In genomic region chr10:128148789-128149365, GRCm38 (mm10) we compare ENCODE assay signal across 8 mouse cellular contexts. TPM values are rescaled to one million over a fixed set of nuclear protein-coding genes. Genes with fewer than 3 reads are reported as not detected.
DNase-seq lines count a peak whose midpoint lies in the region; ATAC-seq and TF ChIP-seq lines count a peak whose summit lies in the region.
"Had no signal": no experiment of that assay in that cellular context is flagged by ENCODE, and none has a peak within 500 bp of the region (broad histone marks: within the 10 kb centered on the region; RNA-seq: fewer than 3 reads in every experiment).

No protein-coding gene starts in this region.

- H3K27me3 ChIP-seq in embryonic facial prominence, embryonic 15.5 days: no peaks in the 10 kb centered on the region
- no peaks in the 10 kb centered on the region for H3K27me3 ChIP-seq in small intestine, adult 2 months (ENCODE audit: control insufficient read depth, insufficient read depth, low read length)
- H3K27me3 ChIP-seq: hindbrain, embryonic 15.5 days had no signal

- H3K9ac ChIP-seq in embryonic facial prominence, embryonic 15.5 days: no peak overlapping the region
- H3K9ac ChIP-seq: hindbrain, embryonic 15.5 days had no signal

- TF ChIP-seq POLR2A in small intestine, adult 2 months (IDR thresholded peaks at IDR 0.05; ENCODE audit: low read depth, low read length): no peak

- peaks cover 28% of the 10 kb centered on the region for H3K4me1 ChIP-seq in embryonic facial prominence, embryonic 15.5 days
- peaks cover 5% of the 10 kb centered on the region; the same call in 1 of the 2 replicates for H3K4me1 ChIP-seq in small intestine, adult 2 months (ENCODE audit: control insufficient read depth, insufficient read depth, insufficient read length, low read length)
- H3K4me1 ChIP-seq: hindbrain, embryonic 15.5 days had no signal

- ATAC-seq in embryonic facial prominence, embryonic 15.5 days (ENCODE audit: insufficient number of reproducible peaks, low FRiP score, low TSS enrichment, low read depth): no peak

- peaks cover 23% of the 10 kb centered on the region for H3K36me3 ChIP-seq in embryonic facial prominence, embryonic 15.5 days
- no peaks in the 10 kb centered on the region for H3K36me3 ChIP-seq in small intestine, adult 2 months (ENCODE audit: control insufficient read depth, insufficient read depth, low read length)
- H3K36me3 ChIP-seq: hindbrain, embryonic 15.5 days had no signal

- TF ChIP-seq CTCF in left cerebral cortex, adult 2 months (IDR thresholded peaks at IDR 0.05): no peak
- TF ChIP-seq CTCF in small intestine, adult 2 months (IDR thresholded peaks at IDR 0.05; ENCODE audit: extremely low read depth, insufficient read length, insufficient replicate concordance, low read depth, low read length): no peak

- no peak for DNase-seq in left cerebral cortex, adult 2 months (ENCODE audit: extremely low spot score in 1 of 2, low spot score in 2 of 2)
- no peak for DNase-seq in left cerebral cortex, adult 8-10 months (ENCODE audit: low spot score in 2 of 2)
- peak; percentile 35 for DNase-seq in heart, postnatal 4 days
- no peak for DNase-seq in right cerebral cortex, postnatal 4 days
- DNase-seq in ovary, postnatal 36 days (ENCODE audit: low spot score): no peak

- H3K4me2 ChIP-seq in embryonic facial prominence, embryonic 15.5 days (replicated peaks): no peak overlapping the region
- H3K4me2 ChIP-seq: hindbrain, embryonic 15.5 days had no signal

- intact Hi-C loops in left cerebral cortex, adult 2 months (cut with DNase I): no loop called here

- peak overlapping the region; percentile 47; the same call in 1 of the 2 replicates for H3K27ac ChIP-seq in left cerebral cortex, adult 2 months
- H3K27ac ChIP-seq in embryonic facial prominence, embryonic 15.5 days (replicated peaks): peak overlapping the region; percentile 83
- peak overlapping the region; percentile 48; the same call in 1 of the 2 replicates for H3K27ac ChIP-seq in small intestine, adult 2 months (ENCODE audit: insufficient read depth, low read depth, low read length)
- H3K27ac ChIP-seq: hindbrain, embryonic 15.5 days had no signal

- whole genome bisulfite sequencing in embryonic facial prominence, embryonic 15.5 days: 82% methylated on average over 5 of the region's 5 CpGs
- WGBS in small intestine, adult 2 months: 79% methylated on average over 5 of the region's 5 CpGs

- no peak overlapping the region for H3K4me3 ChIP-seq in left cerebral cortex, adult 2 months
- no peak overlapping the region for H3K4me3 ChIP-seq in embryonic facial prominence, embryonic 15.5 days (replicated peaks)
- no peak overlapping the region for H3K4me3 ChIP-seq in small intestine, adult 2 months (ENCODE audit: low read depth, low read length)
- H3K4me3 ChIP-seq: hindbrain, embryonic 15.5 days had no signal

- no peaks in the 10 kb centered on the region for H3K9me3 ChIP-seq in embryonic facial prominence, embryonic 15.5 days (replicated peaks)
- H3K9me3 ChIP-seq: hindbrain, embryonic 15.5 days had no signal

RNA-seq across cellular contexts. Expression of gene Rbms2, which starts 31.2 kb away (rescaled TPM):
- 10 to 100 TPM; 15.6 to 16.4 TPM for total RNA-seq in left cerebral cortex, adult 2 months (2021)
- total RNA-seq in left cerebral cortex, adult 8-10 months (2022): 10 to 100 TPM; 14.3 to 18.7 (median 17.1) TPM
- polyA plus RNA-seq in embryonic facial prominence, embryonic 15.5 days (2015; fragmentation: Nextera tagmentation; extraction: Ambion mirVana): 40.1 and 41.6 TPM in 2 replicates
- total RNA-seq in heart, postnatal 4 days (2021): 10 to 100 TPM; 95.9 to 97.3 TPM
- 20.8 and 34.9 TPM in 2 replicates for polyA plus RNA-seq in small intestine, adult 2 months (2012; rRNA removed)

RNA-seq across cellular contexts. Expression of gene Gls2, which starts 45.4 kb away (rescaled TPM):
- 10 to 100 TPM; 36.2 to 37.1 TPM for total RNA-seq in left cerebral cortex, adult 2 months (2021)
- total RNA-seq in left cerebral cortex, adult 8-10 months (2022): 10 to 100 TPM; 32.6 to 36.0 (median 34.0) TPM
- polyA plus RNA-seq in embryonic facial prominence, embryonic 15.5 days (2015; fragmentation: Nextera tagmentation; extraction: Ambion mirVana): 2.0 and 2.5 TPM in 2 replicates
- 1 to 10 TPM in 1 of 2 experiments, under 1 TPM in 1; 0.48 to 1.2 TPM for total RNA-seq in heart, postnatal 4 days (2021)
- 7.5 and 28.7 TPM in 2 replicates for polyA plus RNA-seq in small intestine, adult 2 months (2012; rRNA removed)

RNA-seq across cellular contexts. Expression of gene Baz2a, which starts 57.5 kb away (rescaled TPM):
- 10 to 100 TPM; 42.2 to 45.1 TPM for total RNA-seq in left cerebral cortex, adult 2 months (2021)
- 10 to 100 TPM; 36.4 to 39.1 (median 38.4) TPM for total RNA-seq in left cerebral cortex, adult 8-10 months (2022)
- 11.0 and 12.2 TPM in 2 replicates for polyA plus RNA-seq in embryonic facial prominence, embryonic 15.5 days (2015; fragmentation: Nextera tagmentation; extraction: Ambion mirVana)
- 10 to 100 TPM; 28.0 to 30.0 TPM for total RNA-seq in heart, postnatal 4 days (2021)
- polyA plus RNA-seq in small intestine, adult 2 months (2012; rRNA removed): 14.1 and 30.8 TPM in 2 replicates

Comparison
In these comparisons a context has a peak if more than half of its experiments do, and no peak if none do; other contexts are left out.
1. RNA of gene Rbms2, which starts 31.2 kb away (total RNA-seq): 95.9 to 97.3 TPM in heart, postnatal 4 days; 14.3 to 18.7 TPM in left cerebral cortex, adult 8-10 months and 15.6 to 16.4 TPM in left cerebral cortex, adult 2 months; every median in the first group is over 4 times any median in the second.
2. RNA of gene Gls2, which starts 45.4 kb away (total RNA-seq): 36.2 to 37.1 TPM in left cerebral cortex, adult 2 months and 32.6 to 36.0 TPM in left cerebral cortex, adult 8-10 months; 0.48 to 1.2 TPM in heart, postnatal 4 days; every median in the first group is over 10 times any median in the second.
3. Peak in every context shown above with its lines, with median percentiles within 50 percentile points of each other: H3K27ac ChIP-seq.